Mouse (Mus musculus): ENCODE results near the gene Gm826.

Gene Gm826

GRCm38 (mm10) chr2:160267828-160268453 is 66.0 kb downstream of the Gm826 start:
- DNase-seq = no peak

- DNase-seq = no peak
Observed at GRCm38 (mm10) chr2:160263861-160264260, 70.1 kb downstream of the Gm826 start.

- DNase-seq = no peak
Observed at GRCm38 (mm10) chr2:160261538-160261937, 72.4 kb downstream of the Gm826 start.
